Mouse (Mus musculus) layer of hippocampus, adult 8-10 months (tissue): ENCODE measurements around the gene Vmo1. TPM values are rescaled to one million over a fixed set of nuclear protein-coding genes. Genes with fewer than 3 reads are reported as not detected.
A peak's percentile ranks its signal among the peaks of the same experiment; 100 is the strongest.

ENCODE experiments used
- DNase-seq, 2 experiments: peaks; one replicate each; pipeline ENCODE4 v3.0.0; 2022; ENCODE audit warnings: low spot score in 2 of 2
- total RNA-seq, 4 experiments: library from RNA; stranded (reverse); gene quantifications; 2 replicates each; pipeline ENCODE4 v1.2.4; 2022

The Vmo1 gene
- total RNA-seq, 4 experiments from 2014 or later = not detected

GRCm38 (mm10) chr11:70520178-70520769, 5.9 kb upstream of the Vmo1 start:
- DNase-seq = no peak

GRCm38 (mm10) chr11:70518923-70519322, 4.5 kb upstream of the Vmo1 start, which contains the start of gene Gltpd2:
Gltpd2 (plus strand) TSS chr11:70519196.
- no peak for DNase-seq

GRCm38 (mm10) chr11:70518436-70518835, 4.0 kb upstream of the Vmo1 start:
- DNase-seq = no peak

GRCm38 (mm10) chr11:70516352-70516751, 1.9 kb upstream of the Vmo1 start:
- DNase-seq = no peak

GRCm38 (mm10) chr11:70513520-70513919, 896 bp downstream of the Vmo1 start:
- no peak for DNase-seq

- no peak for DNase-seq
These were observed 1.6 kb downstream of the Vmo1 start for GRCm38 (mm10) chr11:70512709-70513342.

- no peak for DNase-seq
These were observed 2.6 kb downstream of the Vmo1 start for GRCm38 (mm10) chr11:70511825-70512224.

- DNase-seq = no peak
These were observed 3.2 kb downstream of the Vmo1 start for GRCm38 (mm10) chr11:70511242-70511641.

GRCm38 (mm10) chr11:70509753-70510564, 4.5 kb downstream of the Vmo1 start:
- DNase-seq = peak in 1 of 2 experiments; percentile 41

- no peak for DNase-seq
These were observed 7.4 kb downstream of the Vmo1 start for GRCm38 (mm10) chr11:70506962-70507515.

- DNase-seq = peak in 1 of 2 experiments; percentile 32
These were observed 8.0 kb downstream of the Vmo1 start for GRCm38 (mm10) chr11:70506385-70506784.

- DNase-seq = no peak
These were observed 9.4 kb downstream of the Vmo1 start, which contains the start of gene Tm4sf5 for GRCm38 (mm10) chr11:70504970-70505369. Tm4sf5 (plus strand) TSS chr11:70505244.

GRCm38 (mm10) chr11:70502018-70502417, 12.4 kb downstream of the Vmo1 start:
- DNase-seq = no peak

GRCm38 (mm10) chr11:70500476-70500812, 14.0 kb downstream of the Vmo1 start:
- DNase-seq = no peak

GRCm38 (mm10) chr11:70499566-70500475, 14.6 kb downstream of the Vmo1 start:
- DNase-seq = no peak

- no peak for DNase-seq
These were observed 24.7 kb downstream of the Vmo1 start for GRCm38 (mm10) chr11:70489684-70490083.

GRCm38 (mm10) chr11:70489138-70489537, 25.3 kb downstream of the Vmo1 start:
- no peak for DNase-seq

- DNase-seq = no peak
These were observed 26.6 kb downstream of the Vmo1 start for GRCm38 (mm10) chr11:70487816-70488215.

- DNase-seq = no peak
These were observed 28.9 kb downstream of the Vmo1 start for GRCm38 (mm10) chr11:70485498-70485897.

- DNase-seq = no peak
These were observed 39.4 kb downstream of the Vmo1 start for GRCm38 (mm10) chr11:70474872-70475534.
